ENCODE assay signal across 23 mouse cellular contexts in the genomic region with DNA sequence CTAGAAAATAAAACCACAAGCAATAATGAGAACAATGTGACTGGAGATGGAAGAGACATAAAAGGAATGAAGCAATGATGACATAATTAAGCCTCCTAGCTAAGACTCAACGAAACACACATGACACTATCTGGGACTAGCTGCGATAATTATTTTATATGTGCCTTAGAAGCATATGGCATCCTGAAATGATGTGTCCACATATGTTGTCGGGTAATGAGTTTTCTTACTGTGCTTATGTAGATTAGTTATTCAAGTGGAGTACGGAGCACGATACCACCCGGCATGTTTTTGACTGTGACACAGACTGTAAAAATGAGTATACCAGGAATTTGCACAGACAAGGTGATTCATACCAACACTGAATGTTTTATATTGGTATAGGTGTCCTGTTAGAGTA.
DNase-seq lines count a peak whose midpoint lies in the region; ATAC-seq lines count a peak whose summit lies in the region.
"Had no signal": no experiment of that assay in that cellular context is flagged by ENCODE, and none has a peak within 500 bp of the region (broad histone marks: within the 10 kb centered on the region; RNA-seq: fewer than 3 reads in every experiment).

No protein-coding gene starts in this region.

- ATAC-seq in forebrain, embryonic 15.5 days (replicated peaks), result peak; percentile 93
- ATAC-seq in forebrain, embryonic 12.5 days (ENCODE audit: low FRiP score), result no peak
- ATAC-seq in forebrain, embryonic 16.5 days, result peak; percentile 93
- ATAC-seq in midbrain, embryonic 14.5 days (ENCODE audit: low FRiP score, low TSS enrichment), result no peak
- no peak for ATAC-seq in kidney, embryonic 14.5 days (ENCODE audit: low FRiP score, low TSS enrichment)
- ATAC-seq: activated CD4-positive, CD25-positive, alpha-beta regulatory T cell, adult 4 months; inflammation-experienced regulatory T-cells, adult 6 months; intestine, postnatal 0 days; Patski had no signal

- H3K4me1 ChIP-seq in forebrain, embryonic 15.5 days, result no peaks in the 10 kb centered on the region
- no peaks in the 10 kb centered on the region for H3K4me1 ChIP-seq in forebrain, embryonic 12.5 days
- no peaks in the 10 kb centered on the region for H3K4me1 ChIP-seq in forebrain, embryonic 16.5 days (replicated peaks; ENCODE audit: control insufficient read depth, insufficient read depth, low read length)
- H3K4me1 ChIP-seq in midbrain, embryonic 14.5 days (ENCODE audit: control insufficient read depth, insufficient read depth, low read length), result no peaks in the 10 kb centered on the region
- H3K4me1 ChIP-seq in kidney, embryonic 14.5 days (ENCODE audit: control insufficient read depth, insufficient read depth, low read length), result no peaks in the 10 kb centered on the region
- H3K4me1 ChIP-seq: embryonic facial prominence, embryonic 15.5 days; heart, embryonic 12.5 days; hindbrain, embryonic 10.5 days had no signal

- H3K36me3 ChIP-seq in forebrain, embryonic 15.5 days, result no peaks in the 10 kb centered on the region
- no peaks in the 10 kb centered on the region for H3K36me3 ChIP-seq in forebrain, embryonic 12.5 days (replicated peaks)
- no peaks in the 10 kb centered on the region for H3K36me3 ChIP-seq in forebrain, embryonic 16.5 days (ENCODE audit: control insufficient read depth, insufficient read depth)
- H3K36me3 ChIP-seq in midbrain, embryonic 14.5 days (ENCODE audit: control insufficient read depth, insufficient read depth, low read length), result no peaks in the 10 kb centered on the region
- H3K36me3 ChIP-seq in kidney, embryonic 14.5 days (ENCODE audit: control insufficient read depth, insufficient read depth, low read length), result no peaks in the 10 kb centered on the region
- H3K36me3 ChIP-seq: embryonic facial prominence, embryonic 15.5 days; heart, embryonic 12.5 days; hindbrain, embryonic 10.5 days had no signal

- WGBS in forebrain, embryonic 15.5 days, result 62% methylated on average over 6 of the region's 6 CpGs
- WGBS in forebrain, embryonic 12.5 days, result 78% methylated on average over 6 of the region's 6 CpGs
- 63% methylated on average over 6 of the region's 6 CpGs for WGBS in forebrain, embryonic 16.5 days
- 84% methylated on average over 6 of the region's 6 CpGs for WGBS in midbrain, embryonic 14.5 days
- 87% methylated on average over 6 of the region's 6 CpGs for WGBS in kidney, embryonic 14.5 days

- H3K9me3 ChIP-seq in forebrain, embryonic 15.5 days, result no peaks in the 10 kb centered on the region
- no peaks in the 10 kb centered on the region for H3K9me3 ChIP-seq in forebrain, embryonic 12.5 days
- no peaks in the 10 kb centered on the region for H3K9me3 ChIP-seq in forebrain, embryonic 16.5 days (ENCODE audit: control insufficient read depth, low read length)
- H3K9me3 ChIP-seq in midbrain, embryonic 14.5 days (ENCODE audit: control insufficient read depth, low read length), result no peaks in the 10 kb centered on the region
- H3K9me3 ChIP-seq in kidney, embryonic 14.5 days (ENCODE audit: control insufficient read depth, low read length), result no peaks in the 10 kb centered on the region
- H3K9me3 ChIP-seq: embryonic facial prominence, embryonic 15.5 days; heart, embryonic 12.5 days; hindbrain, embryonic 10.5 days had no signal

- no peak overlapping the region for H3K4me3 ChIP-seq in forebrain, embryonic 15.5 days
- no peak overlapping the region for H3K4me3 ChIP-seq in forebrain, embryonic 12.5 days (replicated peaks)
- no peak overlapping the region for H3K4me3 ChIP-seq in forebrain, embryonic 16.5 days (replicated peaks; ENCODE audit: low read length)
- H3K4me3 ChIP-seq in midbrain, embryonic 14.5 days (replicated peaks; ENCODE audit: low read depth, low read length), result no peak overlapping the region
- no peak overlapping the region for H3K4me3 ChIP-seq in kidney, embryonic 14.5 days (ENCODE audit: low read length)
- H3K4me3 ChIP-seq: embryonic facial prominence, embryonic 15.5 days; erythroblast, embryonic 14.5 days; gastrocnemius, adult 2 months; heart, embryonic 12.5 days; hindbrain, embryonic 10.5 days had no signal

- no peak overlapping the region for H3K27ac ChIP-seq in forebrain, embryonic 15.5 days (replicated peaks)
- H3K27ac ChIP-seq in forebrain, embryonic 12.5 days, result no peak overlapping the region
- H3K27ac ChIP-seq in forebrain, embryonic 16.5 days (ENCODE audit: low read length), result no peak overlapping the region
- no peak overlapping the region for H3K27ac ChIP-seq in midbrain, embryonic 14.5 days (replicated peaks; ENCODE audit: low read depth, low read length)
- no peak overlapping the region for H3K27ac ChIP-seq in kidney, embryonic 14.5 days (ENCODE audit: low read depth, low read length)
- H3K27ac ChIP-seq: embryonic facial prominence, embryonic 15.5 days; gastrocnemius, adult 2 months; hindbrain, embryonic 10.5 days had no signal

- H3K4me2 ChIP-seq in forebrain, embryonic 15.5 days (replicated peaks), result no peak overlapping the region
- H3K4me2 ChIP-seq in forebrain, embryonic 12.5 days, result no peak overlapping the region
- H3K4me2 ChIP-seq in forebrain, embryonic 16.5 days (ENCODE audit: low read length), result no peak overlapping the region
- no peak overlapping the region for H3K4me2 ChIP-seq in midbrain, embryonic 14.5 days (ENCODE audit: low read length)
- no peak overlapping the region for H3K4me2 ChIP-seq in kidney, embryonic 14.5 days (replicated peaks; ENCODE audit: low read depth, low read length)
- H3K4me2 ChIP-seq: embryonic facial prominence, embryonic 15.5 days; heart, embryonic 12.5 days had no signal

- H3K9ac ChIP-seq in forebrain, embryonic 15.5 days (replicated peaks), result no peak overlapping the region
- H3K9ac ChIP-seq in forebrain, embryonic 12.5 days, result no peak overlapping the region
- H3K9ac ChIP-seq in forebrain, embryonic 16.5 days (replicated peaks; ENCODE audit: low read depth, low read length), result no peak overlapping the region
- H3K9ac ChIP-seq in midbrain, embryonic 14.5 days (replicated peaks; ENCODE audit: low read length), result no peak overlapping the region
- no peak overlapping the region for H3K9ac ChIP-seq in kidney, embryonic 14.5 days (ENCODE audit: low read depth, low read length)
- H3K9ac ChIP-seq: embryonic facial prominence, embryonic 15.5 days; heart, embryonic 12.5 days had no signal

- peak; percentile 5 for DNase-seq in layer of hippocampus, adult 9-11 months
- DNase-seq in layer of hippocampus, adult 11-12 months (ENCODE audit: low spot score), result no peak
- DNase-seq in midbrain, embryonic 14.5 days, result no peak
- DNase-seq: adrenal gland, postnatal 25 days; cerebellum, adult 11 months; cerebellum, adult 8-10 months; cerebellum, postnatal 14 days; embryo, embryonic 11 days; gastrocnemius, adult 2 months; gastrocnemius, postnatal 25 days had no signal

- H3K27me3 ChIP-seq in forebrain, embryonic 15.5 days, result no peaks in the 10 kb centered on the region
- H3K27me3 ChIP-seq in forebrain, embryonic 12.5 days, result no peaks in the 10 kb centered on the region
- no peaks in the 10 kb centered on the region for H3K27me3 ChIP-seq in forebrain, embryonic 16.5 days (replicated peaks; ENCODE audit: control insufficient read depth, insufficient read depth, low read length)
- H3K27me3 ChIP-seq in midbrain, embryonic 14.5 days (ENCODE audit: control insufficient read depth, insufficient read depth, low read length), result no peaks in the 10 kb centered on the region
- H3K27me3 ChIP-seq in kidney, embryonic 14.5 days (ENCODE audit: control insufficient read depth, insufficient read depth, low read length), result no peaks in the 10 kb centered on the region
- H3K27me3 ChIP-seq: CH12.LX; embryonic facial prominence, embryonic 15.5 days; heart, embryonic 12.5 days; Patski had no signal

Comparison
In these comparisons a context has a peak if more than half of its experiments do, and no peak if none do; other contexts are left out.
1. ATAC-seq: peak in forebrain, embryonic 15.5 days (single experiment) and forebrain, embryonic 16.5 days (single experiment); none in forebrain, embryonic 12.5 days (single experiment), midbrain, embryonic 14.5 days (single experiment) and kidney, embryonic 14.5 days (single experiment).